Mouse (Mus musculus) natural killer cell, adult 2 months (primary cell): ENCODE results near the gene Gucy2c.

Experiments used
- DNase-seq, 2 experiments: peaks; one replicate each; pipeline ENCODE4 v3.0.0; 2022; ENCODE audit warnings: low spot score in 2 of 2

Gene Gucy2c

DNA sequence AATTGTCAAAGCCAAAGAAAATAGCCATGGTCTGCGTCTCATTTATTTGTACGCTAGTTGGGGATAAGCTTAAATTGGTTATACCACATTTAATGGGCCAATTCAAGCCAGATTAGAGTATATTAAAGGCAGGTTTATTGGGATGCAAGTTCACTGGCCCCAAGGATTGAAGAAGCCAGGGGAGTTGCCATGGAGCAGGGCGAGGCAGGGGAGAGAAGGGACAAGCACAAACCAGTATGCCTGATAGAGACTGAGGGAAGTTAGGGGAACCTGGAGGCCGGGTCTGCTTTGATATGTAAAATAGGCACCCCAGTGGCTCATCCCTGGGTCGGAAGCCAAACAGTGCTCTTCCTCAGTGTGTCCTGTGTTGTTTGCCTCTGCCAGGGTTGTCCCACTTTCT is 112.3 kb downstream of the Gucy2c start:
- DNase-seq, result no peak

DNA sequence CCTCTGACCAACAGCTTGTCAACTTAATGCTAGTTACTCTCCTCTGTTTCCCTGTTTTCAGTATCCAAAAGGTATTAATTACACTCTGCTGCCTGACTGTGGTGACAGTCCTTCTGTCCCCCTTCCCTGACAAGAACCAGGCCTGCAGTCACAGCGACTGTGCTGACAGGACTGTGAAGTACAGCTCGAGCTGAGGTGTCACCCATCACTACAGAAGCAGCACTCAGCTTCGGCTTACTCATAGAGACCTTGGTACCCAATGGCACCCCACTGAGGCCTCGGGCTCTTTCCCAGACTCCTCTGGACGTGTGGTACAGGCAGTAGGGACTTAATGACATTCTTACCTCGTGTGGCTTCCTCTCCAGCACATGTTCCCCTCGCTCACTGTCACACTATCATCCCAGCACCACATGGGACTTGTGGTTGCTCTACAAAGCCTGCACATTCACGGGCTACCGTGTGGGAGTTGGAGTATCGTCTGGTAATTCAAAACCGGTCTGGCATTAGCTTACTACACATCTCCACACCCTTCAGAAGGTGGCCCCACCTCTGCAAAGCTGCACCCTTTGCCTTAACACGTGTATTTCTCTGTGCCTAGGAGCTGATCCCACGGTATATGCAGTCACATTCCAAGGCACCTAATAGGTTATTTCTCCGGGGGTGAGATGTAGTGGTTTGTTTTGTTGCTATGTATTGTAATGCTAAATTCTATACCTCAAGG is 113.1 kb downstream of the Gucy2c start:
- DNase-seq, result no peak

DNA sequence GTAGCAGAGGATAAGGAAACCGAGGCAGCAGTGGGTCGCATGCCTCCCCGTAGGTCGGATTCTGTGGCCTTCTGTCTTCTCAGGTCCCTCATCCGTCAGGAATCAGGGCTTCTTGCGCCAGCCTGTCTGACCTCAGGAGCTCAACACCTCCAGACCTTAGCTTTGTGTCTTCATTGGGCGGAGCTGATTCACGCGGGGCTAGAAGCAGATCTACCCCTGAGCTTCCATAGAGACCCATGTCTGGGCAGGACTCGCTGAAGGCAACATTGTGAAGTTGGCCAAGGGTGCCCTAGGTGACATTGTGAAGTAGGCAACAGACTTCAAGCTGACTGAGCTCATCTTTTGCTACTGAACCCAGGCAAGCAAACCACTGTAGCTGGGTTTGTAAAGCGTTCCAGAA is 119.5 kb downstream of the Gucy2c start:
- DNase-seq, result no peak

DNA sequence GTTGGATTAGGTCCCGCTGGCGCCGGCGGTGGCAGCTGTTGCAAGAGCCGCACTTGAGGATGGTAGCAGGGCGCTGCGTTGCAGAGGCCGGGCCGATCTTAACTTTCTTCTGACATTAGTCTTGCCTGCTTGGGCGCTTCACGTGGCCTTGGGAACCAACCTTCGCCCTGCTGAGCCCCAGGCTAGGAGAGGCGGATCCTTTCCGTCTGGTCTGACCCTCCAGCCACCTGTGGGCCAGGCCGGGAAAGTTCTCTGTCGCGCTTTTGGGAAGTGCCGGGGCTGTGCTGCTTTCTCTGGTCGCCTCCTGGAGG is 119.9 kb downstream of the Gucy2c start, which contains the start of gene Plbd1:
TSS of gene Plbd1 (minus strand) at position 223 of the 311 bp plus-strand sequence.
- no peak for DNase-seq

DNA sequence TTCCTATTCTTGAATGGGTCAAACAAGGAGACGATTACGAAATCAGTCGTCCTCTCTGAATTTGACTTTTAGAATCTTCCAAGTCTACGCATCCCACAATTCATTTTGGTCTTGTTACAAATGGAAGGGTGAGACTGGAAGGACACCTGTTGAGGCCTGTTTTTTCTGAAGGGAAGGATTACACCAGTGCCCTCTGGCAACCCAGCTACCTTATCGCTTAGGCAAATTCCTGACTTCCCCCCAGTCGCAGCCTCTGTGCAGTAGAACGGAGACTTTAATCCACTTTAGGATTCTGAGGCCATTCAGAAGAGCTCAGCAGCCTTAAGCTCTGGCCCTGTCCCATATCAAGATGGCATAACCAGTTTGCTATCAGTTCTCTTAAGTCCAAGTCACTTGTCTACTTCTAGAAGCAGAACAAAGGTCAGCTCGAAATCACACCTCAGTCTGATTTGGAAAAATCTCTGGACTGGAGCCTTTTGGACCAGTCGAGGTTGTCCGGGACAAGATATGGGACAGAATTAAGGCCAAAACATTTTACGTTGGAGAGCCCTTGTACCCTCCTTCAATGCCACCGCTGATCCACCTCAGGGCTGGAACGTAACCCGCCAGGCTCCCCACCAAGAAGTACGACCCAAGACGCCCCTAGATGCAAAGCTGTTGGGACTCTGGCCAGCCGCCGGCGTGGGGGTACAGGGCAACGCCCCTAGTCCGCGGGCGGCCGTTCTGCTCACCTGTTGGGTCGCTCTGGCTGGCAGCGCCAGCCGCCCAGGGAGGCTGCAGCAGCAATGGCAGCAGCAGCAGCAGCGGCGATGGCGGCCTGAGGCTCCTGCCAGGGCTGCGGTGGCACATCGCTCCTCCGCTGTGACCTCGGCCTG is 120.5 kb downstream of the Gucy2c start:
- DNase-seq, result peak in 1 of 2 experiments; percentile 33

DNA sequence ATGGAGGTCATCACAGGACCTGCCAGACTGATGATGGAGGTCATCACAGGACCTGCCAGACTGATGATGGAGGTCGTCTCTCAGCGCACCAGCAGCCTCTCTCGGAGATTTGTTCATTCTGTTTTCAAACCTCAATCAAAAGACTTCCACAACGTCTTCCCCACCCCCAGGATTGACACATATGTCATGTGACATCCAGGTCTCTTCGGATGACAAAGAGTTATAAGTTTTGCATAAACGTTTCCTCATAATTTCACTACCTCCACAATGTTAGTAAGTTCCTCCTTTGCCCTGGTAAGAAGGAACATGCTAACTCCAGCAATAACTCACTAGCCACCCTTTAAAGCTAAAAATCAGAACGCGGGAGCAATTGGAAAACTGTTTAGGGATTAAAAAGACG is 122.3 kb downstream of the Gucy2c start:
- DNase-seq, result peak in 1 of 2 experiments; percentile 74

DNA sequence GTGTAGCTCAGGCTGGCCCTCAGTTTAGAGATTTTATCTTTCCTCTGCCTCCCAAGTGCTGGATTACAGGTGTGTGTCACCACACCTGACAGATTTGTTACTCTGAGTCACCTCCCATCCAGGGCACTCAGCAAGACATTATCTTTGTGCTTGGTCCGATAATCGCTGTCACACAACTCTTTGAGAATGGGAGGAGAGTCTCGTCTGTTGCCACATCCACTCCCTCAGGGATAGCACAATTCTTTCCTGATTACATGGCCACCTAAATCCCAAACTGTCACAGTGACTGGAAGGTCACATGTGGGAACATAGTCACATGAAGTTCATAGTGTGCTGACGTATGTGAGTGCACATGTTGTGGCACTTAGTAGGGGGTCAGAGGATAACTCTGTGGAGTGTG is 123.3 kb downstream of the Gucy2c start:
- DNase-seq, result no peak

DNA sequence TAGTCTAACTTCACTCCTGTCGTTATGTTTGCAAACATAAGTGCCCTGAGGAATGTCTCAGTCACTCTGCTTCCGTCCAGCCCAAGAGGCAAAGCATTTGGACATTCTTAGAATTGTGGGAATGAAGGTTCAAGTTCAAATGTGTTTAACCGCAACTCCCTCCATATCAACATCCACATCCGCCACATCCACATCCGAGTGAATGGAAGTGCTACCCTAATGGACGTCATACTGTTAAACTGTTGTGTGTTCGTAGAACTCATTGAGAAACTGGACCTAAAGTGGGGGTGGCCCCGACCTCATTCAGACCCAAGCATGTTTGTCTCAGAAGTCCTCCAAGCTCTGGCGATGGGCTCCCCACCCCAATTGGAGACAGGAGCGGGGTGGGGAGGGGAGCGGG is 125.8 kb downstream of the Gucy2c start:
- DNase-seq, result no peak

DNA sequence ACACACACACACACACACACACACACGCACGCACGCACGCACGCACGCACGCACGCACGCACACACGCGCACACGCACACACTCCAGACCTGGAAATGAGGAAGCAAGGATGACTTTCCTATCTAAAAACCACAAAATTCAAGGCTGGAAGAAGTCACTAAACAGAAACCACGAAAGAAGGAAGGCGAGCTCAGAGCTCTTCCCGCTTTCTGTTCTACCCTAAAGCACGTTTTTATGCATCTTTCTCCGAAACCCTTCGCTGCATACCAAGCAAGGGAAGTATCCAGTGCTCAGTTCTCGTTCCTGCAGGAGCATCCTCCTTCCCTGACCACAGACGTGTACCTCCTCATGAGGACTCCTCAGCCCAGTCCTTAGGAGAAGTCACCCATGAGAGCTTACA is 127.1 kb downstream of the Gucy2c start:
- no peak for DNase-seq

DNA sequence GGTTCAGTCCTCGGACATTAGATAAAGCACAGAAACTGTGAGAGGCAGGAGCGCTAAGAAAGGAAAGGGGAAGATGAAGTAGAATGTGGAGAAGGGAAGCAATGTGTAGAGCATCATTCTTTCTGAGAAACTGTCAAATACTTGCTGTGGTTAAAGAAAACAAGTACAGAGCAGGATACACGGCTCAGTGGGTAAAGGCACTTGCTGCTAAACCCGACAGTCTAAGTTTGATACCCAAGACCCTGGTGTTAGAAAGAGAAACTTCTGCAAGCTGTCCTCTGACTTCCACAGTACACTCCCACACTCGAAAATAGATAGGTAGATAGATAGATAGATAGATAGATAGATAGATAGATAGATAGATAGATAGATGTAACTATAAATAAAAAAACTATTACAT is 128.2 kb downstream of the Gucy2c start:
- peak in 1 of 2 experiments; percentile 50 for DNase-seq

DNA sequence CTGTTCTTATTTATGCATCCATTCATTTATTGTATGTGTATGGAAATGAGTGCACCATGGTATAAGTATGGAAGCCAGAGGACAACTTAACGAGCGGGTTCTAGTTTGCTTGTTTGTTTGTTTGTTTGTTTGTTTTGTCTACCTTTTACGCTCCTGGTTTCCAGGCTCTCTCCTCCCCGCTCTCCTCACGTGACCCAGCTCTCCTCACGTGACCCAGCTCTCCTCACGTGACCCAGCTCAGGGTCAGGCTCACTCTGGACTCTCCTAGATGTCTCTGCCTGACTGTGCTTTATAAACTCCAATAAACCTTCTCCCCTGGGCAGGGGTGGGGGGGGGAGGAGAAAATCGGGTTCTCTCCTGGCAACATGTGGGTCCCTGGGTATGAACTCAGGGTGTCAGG is 130.9 kb downstream of the Gucy2c start:
- DNase-seq, result no peak

DNA sequence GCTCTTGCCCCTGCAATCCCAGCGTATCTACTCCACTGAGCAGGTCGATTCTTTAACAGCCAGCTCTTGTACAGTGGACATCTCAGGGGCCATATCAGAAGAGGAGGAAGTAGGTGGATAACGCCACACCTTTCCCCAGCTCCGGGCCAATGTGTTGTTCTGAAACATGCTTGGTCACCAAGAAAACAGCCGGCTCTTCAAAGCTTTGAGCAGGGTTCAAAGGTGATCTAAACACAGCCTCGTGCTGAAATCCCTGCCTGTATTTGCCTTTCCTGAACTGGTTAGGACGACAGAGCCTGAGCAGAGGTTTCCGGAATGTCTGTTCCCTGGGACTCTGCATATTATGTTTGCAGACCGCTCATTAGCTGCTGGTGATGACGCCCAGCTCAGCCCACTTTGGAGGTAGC is 134.1 kb downstream of the Gucy2c start:
- DNase-seq, result no peak
